Mouse (Mus musculus): ENCODE measurements around the gene Tectb. TPM values are rescaled to one million over a fixed set of nuclear protein-coding genes. Genes with fewer than 3 reads are reported as not detected.

Gene Tectb
- not detected in 2 replicates for polyA plus RNA-seq (2015; fragmentation: Nextera tagmentation; extraction: Ambion mirVana)

GRCm38 (mm10) chr19:55180433-55180832 is at the start of gene Tectb:
Gene Tectb, plus strand, starts transcription at chr19:55180733.
- Histone ChIP-seq H3K36me3 (no peaks in the 10 kb centered on the region), H3K27ac (replicated peaks) (no peak within 1 kb of the TSS), H3K4me2 (no peak within 1 kb of the TSS), H3K9ac (no peak within 1 kb of the TSS), H3K9me3 (no peaks in the 10 kb centered on the region), H3K27me3 (replicated peaks) (0 out of 2 replicates have a peak, but pooled peaks cover 3% of the 10 kb centered on the region), H3K4me1 (no peaks in the 10 kb centered on the region), H3K4me3 (no peak within 1 kb of the TSS)
- WGBS = 76% methylated on average over 5 of the region's 5 CpGs
- no peak for ATAC-seq (ENCODE audit: extremely low read depth, insufficient number of reproducible peaks, low FRiP score, low TSS enrichment)

- Histone ChIP-seq H3K4me1 (peaks cover 9% of the 10 kb centered on the region), H3K27me3 (replicated peaks) (no peaks in the 10 kb centered on the region; the same call in 1 of the 2 replicates), H3K27ac (replicated peaks) (no peak overlapping the region), H3K9ac (no peak overlapping the region), H3K36me3 (no peaks in the 10 kb centered on the region), H3K4me3 (no peak overlapping the region), H3K9me3 (no peaks in the 10 kb centered on the region), H3K4me2 (no peak overlapping the region)
- ATAC-seq (ENCODE audit: extremely low read depth, insufficient number of reproducible peaks, low FRiP score, low TSS enrichment) = no peak
- 45% methylated on average over 1 of the region's 1 CpGs for WGBS
These were observed 48.8 kb upstream of the Tectb start for GRCm38 (mm10) chr19:55131747-55132146.

GRCm38 (mm10) chr19:55132476-55132875 is 48.1 kb upstream of the Tectb start:
- Histone ChIP-seq H3K9me3 (no peaks in the 10 kb centered on the region), H3K27me3 (replicated peaks) (no peaks in the 10 kb centered on the region; the same call in 1 of the 2 replicates), H3K4me2 (no peak overlapping the region), H3K27ac (replicated peaks) (no peak overlapping the region), H3K9ac (no peak overlapping the region), H3K4me3 (no peak overlapping the region), H3K4me1 (peaks cover 8% of the 10 kb centered on the region), H3K36me3 (no peaks in the 10 kb centered on the region)
- no peak for ATAC-seq (ENCODE audit: extremely low read depth, insufficient number of reproducible peaks, low FRiP score, low TSS enrichment)
- WGBS = 75% methylated on average over 3 of the region's 3 CpGs

- H3K27me3 ChIP-seq (replicated peaks) = no peaks in the 10 kb centered on the region; the same call in 1 of the 2 replicates
- H3K36me3 ChIP-seq = no peaks in the 10 kb centered on the region
- no peak overlapping the region for H3K27ac ChIP-seq (replicated peaks)
- WGBS = 79% methylated on average over 9 of the region's 9 CpGs
- no peak overlapping the region for H3K4me2 ChIP-seq
- ATAC-seq (ENCODE audit: extremely low read depth, insufficient number of reproducible peaks, low FRiP score, low TSS enrichment) = no peak
- H3K9ac ChIP-seq = no peak overlapping the region
- H3K9me3 ChIP-seq = no peaks in the 10 kb centered on the region
- H3K4me1 ChIP-seq = peaks cover 13% of the 10 kb centered on the region
- H3K4me3 ChIP-seq = no peak overlapping the region
These were observed 46.0 kb upstream of the Tectb start for GRCm38 (mm10) chr19:55134521-55134920.

GRCm38 (mm10) chr19:55135918-55136317 is 44.6 kb upstream of the Tectb start:
- no peak overlapping the region for H3K27ac ChIP-seq (replicated peaks)
- WGBS = 76% methylated on average over 3 of the region's 3 CpGs
- no peaks in the 10 kb centered on the region; the same call in 1 of the 2 replicates for H3K27me3 ChIP-seq (replicated peaks)
- H3K4me2 ChIP-seq = no peak overlapping the region
- H3K36me3 ChIP-seq = no peaks in the 10 kb centered on the region
- ATAC-seq (ENCODE audit: extremely low read depth, insufficient number of reproducible peaks, low FRiP score, low TSS enrichment) = no peak
- H3K9me3 ChIP-seq = no peaks in the 10 kb centered on the region
- peaks cover 13% of the 10 kb centered on the region for H3K4me1 ChIP-seq
- H3K4me3 ChIP-seq = no peak overlapping the region
- no peak overlapping the region for H3K9ac ChIP-seq

GRCm38 (mm10) chr19:55136693-55137427 is 43.7 kb upstream of the Tectb start:
- no peak overlapping the region for H3K9ac ChIP-seq
- H3K4me3 ChIP-seq = no peak overlapping the region
- H3K36me3 ChIP-seq = no peaks in the 10 kb centered on the region
- no peak for ATAC-seq (ENCODE audit: extremely low read depth, insufficient number of reproducible peaks, low FRiP score, low TSS enrichment)
- 39% methylated on average over 4 of the region's 4 CpGs for WGBS
- no peaks in the 10 kb centered on the region; the same call in 1 of the 2 replicates for H3K27me3 ChIP-seq (replicated peaks)
- peaks cover 13% of the 10 kb centered on the region for H3K4me1 ChIP-seq
- H3K4me2 ChIP-seq = no peak overlapping the region
- H3K27ac ChIP-seq (replicated peaks) = no peak overlapping the region
- H3K9me3 ChIP-seq = no peaks in the 10 kb centered on the region

- ATAC-seq (ENCODE audit: extremely low read depth, insufficient number of reproducible peaks, low FRiP score, low TSS enrichment) = no peak
- WGBS = 37% methylated on average over 7 of the region's 7 CpGs
- H3K4me3 ChIP-seq = no peak overlapping the region
- no peaks in the 10 kb centered on the region for H3K36me3 ChIP-seq
- no peak overlapping the region for H3K9ac ChIP-seq
- no peaks in the 10 kb centered on the region; the same call in 1 of the 2 replicates for H3K27me3 ChIP-seq (replicated peaks)
- H3K27ac ChIP-seq (replicated peaks) = no peak overlapping the region
- peaks cover 13% of the 10 kb centered on the region for H3K4me1 ChIP-seq
- H3K4me2 ChIP-seq = no peak overlapping the region
- no peaks in the 10 kb centered on the region for H3K9me3 ChIP-seq
These were observed 42.6 kb upstream of the Tectb start for GRCm38 (mm10) chr19:55137884-55138283.

- H3K27ac ChIP-seq (replicated peaks) = no peak overlapping the region
- 76% methylated on average over 7 of the region's 7 CpGs for WGBS
- H3K9ac ChIP-seq = no peak overlapping the region
- no peak overlapping the region for H3K4me2 ChIP-seq
- H3K9me3 ChIP-seq = no peaks in the 10 kb centered on the region
- no peak overlapping the region for H3K4me3 ChIP-seq
- no peaks in the 10 kb centered on the region for H3K36me3 ChIP-seq
- H3K27me3 ChIP-seq (replicated peaks) = no peaks in the 10 kb centered on the region; the same call in 1 of the 2 replicates
- ATAC-seq (ENCODE audit: extremely low read depth, insufficient number of reproducible peaks, low FRiP score, low TSS enrichment) = no peak
- H3K4me1 ChIP-seq = peaks cover 13% of the 10 kb centered on the region
These were observed 42.0 kb upstream of the Tectb start for GRCm38 (mm10) chr19:55138506-55138905.

- Histone ChIP-seq H3K4me1 (peaks cover 13% of the 10 kb centered on the region), H3K27ac (replicated peaks) (no peak overlapping the region), H3K36me3 (no peaks in the 10 kb centered on the region), H3K9me3 (no peaks in the 10 kb centered on the region), H3K9ac (no peak overlapping the region), H3K4me2 (no peak overlapping the region), H3K27me3 (replicated peaks) (no peaks in the 10 kb centered on the region; the same call in 1 of the 2 replicates), H3K4me3 (no peak overlapping the region)
- no peak for ATAC-seq (ENCODE audit: extremely low read depth, insufficient number of reproducible peaks, low FRiP score, low TSS enrichment)
- 71% methylated on average over 7 of the region's 7 CpGs for WGBS
These were observed 41.2 kb upstream of the Tectb start for GRCm38 (mm10) chr19:55139301-55139700.

- ATAC-seq (ENCODE audit: extremely low read depth, insufficient number of reproducible peaks, low FRiP score, low TSS enrichment) = no peak
- Histone ChIP-seq H3K4me1 (0 out of 2 replicates have a peak, but pooled peaks cover 3% of the 10 kb centered on the region), H3K27me3 (replicated peaks) (no peaks in the 10 kb centered on the region), H3K4me2 (no peak overlapping the region), H3K9ac (no peak overlapping the region), H3K9me3 (no peaks in the 10 kb centered on the region), H3K27ac (replicated peaks) (no peak overlapping the region), H3K36me3 (no peaks in the 10 kb centered on the region), H3K4me3 (no peak overlapping the region)
- WGBS = 51% methylated on average over 11 of the region's 11 CpGs
These were observed 36.9 kb upstream of the Tectb start for GRCm38 (mm10) chr19:55143391-55144300.

- H3K4me2 ChIP-seq = no peak overlapping the region
- 53% methylated on average over 5 of the region's 5 CpGs for WGBS
- ATAC-seq (ENCODE audit: extremely low read depth, insufficient number of reproducible peaks, low FRiP score, low TSS enrichment) = no peak
- H3K36me3 ChIP-seq = no peaks in the 10 kb centered on the region
- no peak overlapping the region for H3K4me3 ChIP-seq
- H3K27ac ChIP-seq (replicated peaks) = no peak overlapping the region
- no peak overlapping the region; the same call in 1 of the 2 replicates for H3K9ac ChIP-seq
- H3K27me3 ChIP-seq (replicated peaks) = no peaks in the 10 kb centered on the region
- 0 out of 2 replicates have a peak, but pooled peaks cover 3% of the 10 kb centered on the region for H3K4me1 ChIP-seq
- no peaks in the 10 kb centered on the region for H3K9me3 ChIP-seq
These were observed 35.8 kb upstream of the Tectb start for GRCm38 (mm10) chr19:55144691-55145090.
